Mouse (Mus musculus) testis, postnatal 14 days (tissue): ENCODE results near the gene Lefty1.
"Not testable (repeated sequence)": the region's sequence is repeated elsewhere in the genome, so short reads cannot be mapped to it uniquely, and the experiment has no call there.

ENCODE experiments used
- DNase-seq: peaks from one replicate; pipeline ENCODE4 v3.0.0; 2021; ENCODE audit warnings: low spot score

Lefty1 gene

DNA sequence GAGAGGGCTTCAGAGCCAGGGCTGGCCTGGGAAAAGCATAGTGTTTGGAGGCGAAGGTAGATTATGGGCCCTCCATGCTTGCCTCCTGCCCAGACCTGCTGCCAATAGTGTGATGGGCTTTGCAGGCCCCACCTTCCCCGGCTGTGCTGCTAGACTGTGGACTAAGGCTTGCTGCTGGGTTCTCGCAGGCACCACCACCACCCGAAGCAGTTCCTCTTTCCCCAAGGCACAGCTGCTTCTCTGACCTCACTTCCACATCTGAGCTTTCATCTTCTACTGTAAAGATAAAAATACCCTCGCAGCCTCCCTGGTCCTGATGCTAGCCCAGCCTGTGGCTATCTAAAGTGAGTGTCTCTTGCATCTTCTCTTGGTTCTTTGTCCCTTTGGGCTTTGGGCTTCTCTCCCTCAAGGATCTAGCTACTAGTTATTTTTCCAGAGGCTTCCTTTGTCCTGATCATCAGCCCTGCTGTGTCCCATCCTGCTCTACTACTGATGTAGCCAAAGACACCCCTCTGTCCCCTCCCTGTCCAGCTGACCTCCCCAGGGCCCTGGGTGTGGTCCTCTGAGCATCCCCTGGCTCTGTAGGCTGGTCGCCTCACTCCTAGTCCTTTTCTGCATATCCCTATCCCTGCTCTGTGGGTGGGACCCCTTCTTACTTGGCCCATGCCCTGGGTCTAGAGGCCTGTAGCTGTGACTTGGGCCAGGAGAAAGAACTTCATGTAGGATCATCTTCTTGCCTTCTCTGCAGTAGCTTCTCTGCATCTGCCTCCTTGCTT, 12.4 kb upstream of the Lefty1 start:
- no peak for DNase-seq

DNA sequence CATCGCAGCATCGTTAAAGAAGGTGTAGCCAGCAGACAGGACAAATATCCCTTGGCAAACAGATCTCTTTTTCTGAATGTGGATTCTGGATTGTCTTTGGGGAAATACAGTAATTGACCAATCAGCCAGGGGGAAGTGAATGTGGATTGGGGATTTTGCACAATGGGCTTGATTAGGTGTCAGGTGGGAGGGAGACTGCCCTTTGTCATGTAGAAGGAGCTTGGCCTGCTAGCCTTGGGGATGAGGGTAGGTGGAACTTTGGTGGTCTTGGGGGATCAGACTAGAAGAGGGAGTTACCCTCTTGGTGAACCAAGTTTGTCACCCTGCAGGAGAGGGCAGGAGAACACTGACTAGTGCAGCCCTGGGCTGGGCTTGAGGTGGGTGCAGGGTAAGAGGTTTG, 10.1 kb upstream of the Lefty1 start:
- no peak for DNase-seq

DNA sequence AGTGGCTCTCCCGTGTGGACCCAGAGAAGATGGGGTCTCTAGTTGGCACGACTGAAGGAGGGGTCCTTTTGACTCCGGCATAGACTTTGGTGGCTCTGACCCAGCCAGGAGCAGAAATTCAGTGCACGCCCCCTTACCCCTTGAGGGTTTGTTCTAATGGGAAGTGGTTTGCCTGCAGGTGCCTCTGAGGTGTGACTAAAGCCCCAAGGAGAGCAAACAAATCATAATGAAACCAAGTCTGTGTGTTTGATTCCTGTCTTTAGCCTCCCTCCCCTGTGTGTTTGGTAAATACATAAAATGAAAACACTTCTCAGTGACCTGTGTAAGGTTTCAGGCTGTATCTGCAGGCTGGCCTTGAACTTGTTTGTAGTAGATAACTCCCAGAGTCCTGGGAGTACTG, 8.5 kb upstream of the Lefty1 start:
- DNase-seq = no peak

DNA sequence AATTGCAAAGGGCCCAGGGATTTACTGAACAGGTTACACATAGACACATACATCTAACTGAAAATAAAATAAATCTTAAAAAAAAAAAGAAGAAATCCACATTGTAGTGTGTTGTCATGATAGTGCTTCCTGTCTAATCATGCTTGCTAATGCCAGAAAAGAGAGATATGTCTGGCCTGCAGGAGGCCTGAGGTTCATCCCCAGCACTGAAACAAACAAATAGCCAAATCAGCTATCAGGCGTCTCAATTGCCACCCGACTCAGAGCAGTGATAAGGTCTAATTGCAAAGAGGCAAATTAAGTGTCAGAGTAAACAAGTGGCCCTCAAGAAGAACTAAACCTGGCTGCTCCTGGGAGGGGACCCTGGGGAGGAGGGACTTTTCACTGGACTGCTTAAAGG, 5.2 kb upstream of the Lefty1 start:
- DNase-seq = no peak

DNA sequence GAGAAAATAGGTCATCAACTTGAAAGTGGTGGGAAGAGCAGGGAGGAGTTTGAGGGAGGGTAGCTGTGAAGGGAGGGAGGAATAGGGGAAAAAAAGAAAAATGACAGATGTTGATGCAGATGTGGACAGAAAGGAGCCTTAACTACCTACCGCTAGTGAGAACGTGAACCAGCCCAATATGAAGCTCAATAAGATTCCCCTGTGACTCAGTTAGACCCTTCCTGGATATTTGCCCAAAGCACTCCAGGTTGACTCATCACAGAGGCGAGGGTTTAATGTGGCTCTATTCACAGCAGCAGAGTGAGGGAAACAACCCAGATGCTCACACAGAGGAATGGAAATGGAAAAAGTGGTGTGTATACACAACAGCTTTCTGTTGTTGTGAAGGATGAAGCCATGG, 3.7 kb upstream of the Lefty1 start:
- no peak for DNase-seq

DNA sequence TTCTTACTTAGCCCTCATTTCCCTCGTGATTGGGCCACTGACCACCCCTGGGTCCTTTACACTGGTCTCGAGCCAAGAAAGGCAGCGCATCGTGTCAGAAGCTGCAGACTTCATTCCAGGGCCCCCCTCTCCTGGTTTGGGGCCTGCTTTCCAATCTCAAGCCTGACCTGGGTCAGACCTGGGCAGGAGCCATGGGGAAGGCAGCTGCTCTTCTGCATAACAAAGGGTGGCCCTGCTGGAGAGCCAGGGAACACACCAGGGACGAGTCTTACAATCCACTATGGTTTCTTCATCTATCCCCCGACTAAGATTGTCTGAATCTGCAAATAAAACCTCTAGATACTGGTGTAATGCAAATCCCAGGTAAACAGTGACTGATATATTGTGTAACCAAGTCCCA, 1.2 kb upstream of the Lefty1 start:
- no peak for DNase-seq

DNA sequence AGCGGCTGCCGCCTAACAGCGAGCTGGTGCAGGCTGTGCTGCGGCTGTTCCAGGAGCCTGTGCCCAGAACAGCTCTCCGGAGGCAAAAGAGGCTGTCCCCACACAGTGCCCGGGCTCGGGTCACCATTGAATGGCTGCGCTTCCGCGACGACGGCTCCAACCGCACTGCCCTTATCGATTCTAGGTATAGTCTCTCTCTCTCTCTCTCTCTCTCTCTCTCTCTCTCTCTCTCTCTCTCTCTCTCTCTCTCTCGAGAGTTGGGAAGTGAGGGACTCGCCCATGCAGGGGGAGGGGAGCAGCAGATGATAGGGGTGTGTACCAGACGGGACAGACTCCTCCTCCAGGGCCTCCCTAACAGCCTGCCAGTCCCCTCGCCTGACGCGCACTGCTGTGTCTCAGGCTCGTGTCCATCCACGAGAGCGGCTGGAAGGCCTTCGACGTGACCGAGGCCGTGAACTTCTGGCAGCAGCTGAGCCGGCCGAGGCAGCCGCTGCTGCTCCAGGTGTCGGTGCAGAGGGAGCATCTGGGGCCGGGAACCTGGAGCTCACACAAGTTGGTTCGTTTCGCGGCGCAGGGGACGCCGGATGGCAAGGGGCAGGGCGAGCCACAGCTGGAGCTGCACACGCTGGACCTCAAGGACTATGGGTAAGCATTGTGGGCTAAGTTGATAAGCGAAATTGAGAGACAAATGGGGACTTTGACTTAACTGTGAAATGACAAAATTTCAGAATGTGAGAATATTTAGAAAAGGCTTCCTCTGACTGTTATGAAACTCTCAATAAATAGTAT, 2.0 kb downstream of the Lefty1 start:
- peak; percentile 47 for DNase-seq

DNA sequence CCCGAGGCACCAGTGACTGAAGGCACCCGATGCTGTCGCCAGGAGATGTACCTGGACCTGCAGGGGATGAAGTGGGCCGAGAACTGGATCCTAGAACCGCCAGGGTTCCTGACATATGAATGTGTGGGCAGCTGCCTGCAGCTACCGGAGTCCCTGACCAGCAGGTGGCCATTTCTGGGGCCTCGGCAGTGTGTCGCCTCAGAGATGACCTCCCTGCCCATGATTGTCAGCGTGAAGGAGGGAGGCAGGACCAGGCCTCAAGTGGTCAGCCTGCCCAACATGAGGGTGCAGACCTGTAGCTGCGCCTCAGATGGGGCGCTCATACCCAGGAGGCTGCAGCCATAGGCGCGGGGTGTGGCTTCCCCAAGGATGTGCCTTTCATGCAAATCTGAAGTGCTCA, 2.8 kb downstream of the Lefty1 start:
- DNase-seq = not testable (repeated sequence)

DNA sequence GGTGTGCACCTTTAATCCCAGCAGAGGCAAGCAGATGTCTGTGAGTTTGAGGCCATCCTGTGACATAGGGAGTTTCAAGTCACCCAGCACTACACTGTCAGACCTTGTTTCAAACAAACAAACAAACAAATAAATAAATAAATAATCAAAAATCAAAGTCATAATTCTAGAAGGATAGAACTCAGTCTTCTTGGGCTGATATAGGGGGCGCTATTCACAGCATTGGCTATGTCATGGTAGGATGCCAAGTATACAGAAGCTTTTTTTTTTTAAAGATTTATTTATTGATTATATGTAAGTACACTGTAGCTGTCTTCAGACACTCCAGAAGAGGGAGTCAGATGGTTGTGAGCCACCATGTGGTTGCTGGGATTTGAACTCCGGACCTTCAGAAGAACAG, 4.0 kb downstream of the Lefty1 start:
- DNase-seq = not testable (repeated sequence)

DNA sequence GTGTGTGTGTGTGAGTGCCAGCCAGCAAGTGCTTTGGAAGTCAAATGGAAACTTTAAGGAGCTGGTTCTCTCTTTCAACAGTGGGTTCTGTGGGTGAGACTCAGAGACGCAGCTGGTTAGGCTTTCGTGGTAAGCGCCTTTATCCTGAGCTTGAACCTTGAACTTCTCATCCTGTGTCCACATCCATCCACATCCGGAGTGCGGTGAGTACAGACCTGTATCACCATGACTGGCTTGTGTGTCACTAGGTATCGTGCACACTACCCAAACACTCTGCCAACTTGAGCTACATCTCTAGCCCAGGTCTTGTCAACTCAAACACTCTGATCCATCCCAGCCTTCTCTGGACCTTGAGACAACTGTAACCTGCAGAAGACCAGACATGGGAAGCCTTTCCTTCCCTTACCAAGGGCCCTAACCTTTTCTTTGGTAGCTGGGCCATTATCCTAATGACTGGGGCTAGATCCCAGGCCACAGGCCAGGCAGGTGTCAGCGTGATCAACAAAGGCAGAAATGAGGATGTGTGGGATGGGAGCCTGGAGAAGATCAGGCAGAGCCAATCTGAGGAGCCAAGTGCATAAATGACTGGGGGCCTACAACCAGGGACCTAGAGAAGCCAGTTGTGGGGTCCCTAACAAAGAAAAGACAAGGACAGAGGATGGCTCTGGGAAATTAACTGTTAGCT, 6.1 kb downstream of the Lefty1 start:
- DNase-seq = no peak

DNA sequence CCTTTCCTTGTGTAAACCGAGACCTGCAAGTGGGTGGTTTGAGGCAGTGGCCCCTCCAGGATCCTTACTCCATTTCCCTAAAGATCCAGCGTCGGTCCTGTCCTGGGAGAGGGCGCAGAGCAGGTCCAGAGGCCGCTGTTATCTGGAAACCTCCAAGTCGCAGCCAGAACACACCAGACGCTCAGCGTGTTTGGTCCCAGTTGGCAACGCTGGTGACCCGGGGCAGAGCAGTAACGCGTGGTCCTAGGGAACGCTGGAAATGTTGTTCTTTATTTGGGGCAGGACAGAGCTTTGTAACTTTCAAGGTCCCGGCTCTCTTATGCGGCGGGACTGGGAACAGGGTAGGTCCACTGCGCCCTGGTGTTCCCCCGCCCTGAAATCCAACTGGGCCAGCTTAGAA, 6.9 kb downstream of the Lefty1 start:
- peak; percentile 21 for DNase-seq

DNA sequence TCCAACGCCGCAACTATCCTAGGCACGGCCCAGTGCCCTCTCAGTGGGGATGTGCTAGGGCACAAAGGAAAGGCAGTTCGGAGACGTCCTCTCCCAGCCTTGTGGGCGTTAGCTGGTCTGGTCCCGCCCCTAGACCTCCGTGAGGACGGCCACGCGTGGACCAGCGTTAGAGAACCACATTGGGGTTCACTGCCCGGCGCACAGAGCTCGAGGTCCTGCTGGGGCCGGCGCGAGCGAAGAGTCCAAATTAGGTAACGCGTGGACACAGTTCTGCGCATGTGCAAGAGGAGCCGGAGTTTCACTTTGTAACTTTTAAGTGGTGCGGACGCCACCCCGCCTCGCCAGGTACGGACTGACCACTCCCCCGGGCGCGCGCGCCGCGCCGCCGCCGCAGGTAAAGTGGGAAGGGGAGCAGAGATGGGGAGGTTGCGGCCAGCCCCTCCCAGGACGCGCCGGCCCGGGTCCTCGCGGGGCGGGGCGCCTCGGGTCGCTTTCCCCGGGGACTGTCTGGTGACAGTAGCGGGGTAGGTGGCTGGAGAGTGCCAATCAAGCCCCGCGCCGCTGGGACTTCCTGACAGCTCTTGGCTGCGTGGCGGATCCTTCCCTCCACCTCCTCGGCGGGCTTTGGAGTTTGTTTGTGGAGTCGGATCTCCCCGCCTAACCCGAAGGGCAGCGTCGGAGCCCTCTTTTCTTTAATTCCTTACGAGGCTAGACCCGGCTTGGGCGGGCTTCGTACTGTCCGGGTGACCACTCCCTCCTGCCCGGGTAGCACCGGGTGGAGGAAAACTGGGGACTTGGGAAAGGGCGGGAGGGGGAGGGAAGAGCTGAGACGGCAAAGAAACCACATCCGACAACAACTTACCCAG, 7.6 kb downstream of the Lefty1 start, which contains the start of gene Tmem63a:
TSS of gene Tmem63a (plus strand) at position 179 of the 866 bp plus-strand sequence.
- DNase-seq = peak; percentile 62

DNA sequence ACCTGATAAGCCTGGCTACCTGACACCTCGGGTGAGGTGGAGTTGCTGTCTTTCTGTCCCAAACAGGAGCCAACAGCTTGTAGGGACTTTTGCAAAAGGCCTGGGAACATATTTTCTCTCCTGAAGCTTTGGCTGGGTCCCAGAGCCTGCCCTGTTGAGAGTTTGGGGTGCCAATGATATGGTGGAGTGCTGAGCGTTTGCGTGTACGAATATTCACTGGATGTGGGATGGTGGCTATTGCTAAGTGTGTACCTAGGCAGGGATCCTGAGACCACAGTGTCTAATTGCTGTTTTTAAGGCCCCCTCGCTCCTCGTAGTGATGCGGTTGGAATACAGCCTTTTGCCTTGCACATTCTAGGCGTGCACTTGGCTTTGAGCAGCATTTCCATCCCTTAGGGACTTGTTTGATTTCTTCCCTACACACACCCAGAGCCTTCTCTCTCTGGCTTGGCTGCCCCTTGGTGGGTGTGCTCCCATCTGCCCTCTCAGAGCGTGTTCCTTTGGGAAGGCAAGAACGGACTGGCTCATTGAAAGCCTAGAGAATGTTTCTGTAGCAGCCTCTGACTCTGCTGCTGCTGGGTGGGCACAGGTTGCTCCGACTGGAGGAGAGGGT, 8.3 kb downstream of the Lefty1 start:
- peak; percentile 25 for DNase-seq

DNA sequence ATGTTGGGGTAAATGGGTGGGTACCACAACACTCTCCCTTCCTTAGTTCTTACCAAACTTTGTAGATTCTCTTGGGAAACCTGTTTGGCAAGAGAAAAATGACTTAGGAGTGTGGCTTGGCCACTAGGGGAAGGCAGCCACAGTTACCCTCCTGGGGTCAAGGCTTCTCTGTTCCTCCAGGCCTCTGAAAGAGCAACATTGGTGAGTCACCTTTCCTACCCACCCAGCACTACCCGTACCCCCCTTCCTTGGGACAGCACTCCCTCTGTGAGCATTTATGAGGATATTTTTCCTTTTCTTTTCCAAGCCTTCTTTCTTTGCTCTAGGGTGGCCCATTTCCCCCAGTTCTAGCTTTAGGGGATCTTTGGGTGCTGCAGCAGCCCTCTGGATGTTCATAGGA, 9.1 kb downstream of the Lefty1 start:
- DNase-seq = no peak

DNA sequence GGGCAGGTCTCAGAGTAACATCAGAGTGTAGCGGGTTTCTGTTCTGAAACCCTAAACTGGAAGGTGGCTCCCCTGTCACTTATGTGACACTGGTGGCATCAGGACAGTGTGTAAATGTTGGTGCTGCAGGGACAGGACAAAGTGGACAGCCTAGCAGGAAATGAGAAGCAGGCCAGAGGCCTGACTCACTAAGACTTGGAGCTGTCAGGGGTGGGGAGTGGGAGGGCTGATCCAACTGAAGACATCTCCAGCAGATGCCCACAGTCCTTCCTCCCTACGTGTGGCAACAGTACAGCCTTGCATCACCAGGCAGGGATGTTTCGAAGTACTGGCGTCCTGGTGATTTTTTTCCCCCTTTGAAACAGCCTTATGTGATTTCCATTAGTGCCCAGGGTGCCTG, 9.7 kb downstream of the Lefty1 start:
- no peak for DNase-seq

DNA sequence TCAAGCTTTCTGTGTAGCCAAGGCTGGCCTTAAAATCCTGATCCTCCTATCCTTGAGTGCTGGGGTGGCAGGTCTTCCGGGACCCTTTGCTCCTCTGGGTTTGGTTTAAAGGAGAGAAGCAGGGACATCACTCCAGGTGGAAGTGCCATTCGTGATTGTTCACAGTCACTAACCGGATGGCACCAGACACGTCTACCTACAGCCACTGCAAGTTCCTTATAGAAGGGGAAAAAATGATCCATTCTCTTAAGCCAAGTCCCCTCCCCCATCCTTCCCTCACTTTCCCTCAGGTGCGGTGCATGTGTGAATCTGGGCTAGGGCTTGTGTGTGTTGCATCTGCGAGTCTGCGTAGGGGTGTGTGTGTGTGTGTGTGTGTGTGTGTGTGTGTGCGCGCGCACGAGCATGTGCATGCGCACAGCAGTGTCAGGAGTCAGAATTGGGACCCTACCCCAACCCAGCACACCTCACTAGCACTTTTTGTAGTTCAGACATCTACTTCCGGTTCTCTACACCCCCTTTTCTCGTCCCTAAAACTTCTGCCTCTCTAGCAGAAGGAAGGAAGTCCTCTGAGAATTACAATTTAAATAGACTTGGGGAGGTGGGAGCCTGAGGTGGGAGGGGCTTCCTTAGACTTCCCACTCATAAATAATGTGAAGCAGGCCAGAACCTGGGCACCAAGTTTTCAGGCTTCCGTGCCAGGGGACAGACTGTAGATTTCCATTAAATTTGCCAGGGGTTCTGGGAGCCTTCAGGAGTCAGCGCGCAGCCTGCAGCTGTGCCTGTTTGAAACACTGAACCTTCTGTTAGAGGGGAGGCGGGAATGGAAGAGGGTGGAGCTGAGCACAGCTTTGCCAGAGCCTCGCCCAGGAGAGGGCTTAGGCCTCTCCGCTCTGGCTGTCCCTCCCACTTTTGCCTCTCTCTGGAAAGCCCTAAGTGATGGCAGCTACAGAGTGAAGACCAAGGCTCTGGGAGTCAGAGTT, 10.5 kb downstream of the Lefty1 start:
- peak; percentile 24 for DNase-seq

DNA sequence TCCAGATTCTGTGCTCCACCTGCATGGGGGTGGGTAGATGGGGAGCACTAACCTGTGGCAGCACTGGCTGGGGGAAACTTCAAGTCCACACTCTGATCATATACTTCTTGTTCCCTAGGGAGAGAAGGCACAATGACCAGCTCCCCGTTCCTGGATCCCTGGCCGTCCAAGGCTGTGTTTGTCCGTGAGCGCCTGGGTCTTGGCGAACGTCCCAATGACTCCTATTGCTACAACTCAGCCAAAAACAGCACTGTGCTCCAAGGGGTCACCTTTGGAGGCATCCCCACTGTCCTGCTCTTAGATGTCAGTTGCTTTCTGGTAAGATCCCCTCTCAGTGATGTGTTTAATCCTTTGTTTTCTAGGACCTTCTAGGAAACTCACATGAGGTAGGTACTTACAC, 11.6 kb downstream of the Lefty1 start:
- DNase-seq = no peak

DNA sequence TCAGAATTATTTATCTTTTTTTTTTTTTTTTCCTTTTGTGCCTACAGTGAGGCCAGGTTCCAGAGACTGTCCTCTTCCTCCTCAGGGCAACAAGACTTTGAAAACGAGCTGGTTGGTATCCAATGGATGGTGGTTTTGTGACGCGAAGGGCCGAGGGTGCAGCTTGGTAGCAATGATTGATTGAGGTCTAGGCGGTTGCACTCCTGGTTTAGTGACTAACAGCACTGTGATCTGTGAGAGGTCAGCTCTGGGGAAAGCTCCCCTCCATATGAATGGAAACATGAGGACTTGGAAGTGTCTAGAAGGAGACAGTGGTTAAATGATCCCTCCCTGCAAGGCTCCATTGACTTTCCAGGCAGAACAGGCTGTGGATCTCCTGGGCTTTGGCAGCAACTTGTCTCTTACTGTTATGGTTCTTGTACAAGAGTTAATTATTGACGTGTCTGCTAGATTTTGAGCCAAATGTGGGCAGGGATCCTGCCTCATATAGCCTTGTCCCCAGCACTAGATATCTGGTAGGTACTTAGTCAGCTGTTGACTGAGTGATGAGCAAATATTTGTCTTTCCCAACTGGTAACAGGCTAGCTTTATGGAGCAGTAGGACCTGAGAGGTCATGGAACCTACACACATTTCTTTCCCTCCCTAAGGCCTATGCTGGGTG, 17.4 kb downstream of the Lefty1 start:
- DNase-seq = no peak

DNA sequence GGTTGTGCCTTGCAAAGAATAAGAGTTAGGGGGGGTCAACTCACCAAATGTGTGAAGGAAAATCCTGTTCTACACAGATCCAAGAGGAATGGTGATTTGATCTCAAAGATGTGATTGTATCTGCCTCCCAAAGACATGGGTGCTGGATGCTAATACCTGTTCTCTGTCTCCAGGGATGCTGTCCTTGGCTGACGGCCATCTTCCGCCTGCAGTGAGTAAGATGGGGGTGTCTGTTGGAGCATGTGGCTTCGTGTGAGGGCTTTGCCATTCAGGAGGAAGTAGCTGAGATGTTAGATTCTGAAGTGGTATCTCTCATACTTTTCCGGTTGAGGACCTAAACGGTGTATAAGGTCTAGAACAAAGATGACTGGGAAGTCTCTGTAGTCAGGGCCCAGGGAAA, 18.0 kb downstream of the Lefty1 start:
- no peak for DNase-seq

DNA sequence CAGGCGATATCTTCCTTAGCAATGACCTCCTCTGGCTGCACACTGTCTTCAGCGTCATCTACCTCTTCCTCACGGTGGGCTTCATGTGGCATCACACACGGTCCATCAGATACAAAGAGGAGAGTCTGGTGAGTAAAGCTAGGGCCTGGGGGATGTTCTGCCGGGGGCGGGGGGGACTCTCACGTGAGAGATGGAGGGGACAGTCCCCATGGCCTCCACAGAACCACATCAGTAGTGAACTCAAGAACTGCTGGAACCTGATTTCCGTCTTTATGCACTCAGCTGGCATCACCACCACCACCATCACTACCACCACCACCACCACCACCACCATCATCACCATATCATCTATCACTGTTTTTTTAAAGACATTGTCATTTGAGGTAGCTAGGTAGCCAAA, 21.6 kb downstream of the Lefty1 start:
- no peak for DNase-seq
